Mouse (Mus musculus) yolk sac, embryonic 10.5 days (tissue): ENCODE measurements around the gene Nrxn2.

Source experiments
- DNase-seq: peaks from one replicate; pipeline ENCODE4 v3.0.0-alpha.2; 2017; ENCODE audit warnings: low spot score

Gene Nrxn2

DNA sequence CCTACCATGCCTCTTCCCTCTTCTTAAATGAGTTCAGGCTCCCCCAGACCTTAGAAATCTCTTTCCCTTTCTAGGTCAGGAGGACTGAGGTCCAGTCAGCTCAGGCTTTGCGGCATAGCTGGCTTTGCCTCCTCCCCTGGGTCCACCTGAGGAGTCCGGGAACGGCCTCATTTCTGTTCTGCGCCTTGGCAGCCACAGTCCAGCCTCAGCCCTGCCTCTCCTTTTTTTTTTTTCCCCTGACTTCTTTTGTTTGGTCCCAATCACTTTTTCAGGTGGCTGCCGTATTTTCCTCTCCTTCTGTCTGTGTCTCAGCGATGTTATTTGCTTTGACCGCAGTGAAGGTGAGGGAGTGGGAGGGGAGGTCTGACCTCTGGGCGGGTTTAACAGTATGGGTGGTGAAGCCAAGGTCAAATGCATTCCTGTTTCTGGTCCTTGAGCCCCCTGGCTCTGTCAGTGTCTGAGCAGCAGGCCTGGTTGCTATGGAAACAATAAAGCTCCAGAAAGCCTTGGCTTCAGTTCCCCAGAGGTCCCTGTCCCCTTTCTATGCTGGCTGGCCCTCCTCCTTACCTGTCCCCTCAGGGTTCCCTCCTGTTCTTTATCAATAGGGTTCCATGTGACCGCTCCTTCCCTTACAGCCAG lies 34.3 kb downstream of the Nrxn2 start:
- no peak for DNase-seq

DNA sequence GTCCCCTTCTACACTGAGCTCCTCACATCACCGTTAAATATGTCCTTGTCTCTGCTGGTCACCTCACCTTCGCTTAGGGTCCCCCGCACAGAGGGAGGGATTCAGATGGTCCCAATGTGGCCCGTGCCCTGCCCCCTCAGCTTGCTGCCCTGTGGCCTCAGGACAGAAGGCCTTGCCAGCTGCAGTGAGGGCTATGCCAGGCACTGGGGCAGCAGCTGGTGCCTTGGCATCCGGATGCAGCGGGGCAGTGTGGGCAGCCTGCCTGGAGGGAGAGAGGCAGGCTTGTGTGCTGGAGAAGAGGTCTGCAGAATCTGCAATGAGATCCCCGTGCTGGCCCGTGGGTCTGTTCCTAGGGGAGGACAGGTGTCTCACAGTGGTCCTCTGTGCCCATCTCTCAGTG lies 34.8 kb downstream of the Nrxn2 start:
- no peak for DNase-seq

DNA sequence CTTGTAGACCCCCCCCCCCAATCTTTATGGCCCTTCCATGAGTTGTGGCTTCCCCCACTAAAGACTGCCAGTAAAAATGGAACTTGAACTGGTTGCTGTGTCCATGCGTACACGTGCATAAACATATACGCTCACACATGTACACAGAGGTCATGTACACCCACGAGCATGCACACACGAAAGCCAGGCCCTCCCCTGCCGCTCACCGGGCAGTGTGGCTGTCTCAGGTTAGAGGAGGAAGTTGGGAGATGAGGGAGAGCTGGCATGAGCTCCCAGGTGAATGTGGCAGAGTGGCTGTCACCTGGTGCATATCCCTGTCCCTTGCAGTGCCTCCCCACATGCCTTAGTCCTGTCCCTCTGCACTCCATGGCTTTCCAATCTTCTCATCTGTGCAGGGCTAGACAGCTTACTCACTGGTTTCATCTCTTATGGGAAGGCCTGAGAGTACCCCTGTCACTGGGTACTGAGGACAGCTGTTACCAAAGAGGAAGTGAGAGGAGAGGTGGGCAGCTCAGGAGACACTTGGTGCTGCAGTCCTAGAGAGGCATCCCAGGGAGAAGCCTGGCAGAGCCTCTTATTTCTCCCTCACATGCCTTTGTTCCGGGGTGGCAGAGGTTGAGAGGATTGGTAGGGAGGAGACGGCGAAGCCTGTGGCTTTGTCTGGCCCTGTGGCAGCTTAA lies 35.6 kb downstream of the Nrxn2 start:
- DNase-seq = no peak

DNA sequence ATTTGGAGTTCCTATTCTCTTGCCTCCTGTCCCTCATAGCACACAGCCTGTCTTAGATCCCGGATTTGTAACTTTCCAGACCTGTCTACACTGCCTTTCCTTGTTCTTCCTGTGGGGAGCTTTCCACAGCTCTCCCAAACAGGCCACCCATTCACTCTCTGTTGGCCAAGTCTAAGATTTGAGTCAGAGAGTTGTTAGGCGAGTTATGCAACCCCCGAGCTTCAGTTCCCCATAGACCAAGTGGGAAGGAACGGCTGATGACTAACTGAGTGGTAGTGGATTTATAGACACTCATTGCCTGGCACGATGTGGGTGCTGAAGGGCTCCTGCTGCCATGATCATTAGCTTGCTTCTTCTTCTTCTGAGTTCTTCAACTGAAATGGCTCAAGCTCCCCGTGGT lies 41.0 kb downstream of the Nrxn2 start:
- no peak for DNase-seq

DNA sequence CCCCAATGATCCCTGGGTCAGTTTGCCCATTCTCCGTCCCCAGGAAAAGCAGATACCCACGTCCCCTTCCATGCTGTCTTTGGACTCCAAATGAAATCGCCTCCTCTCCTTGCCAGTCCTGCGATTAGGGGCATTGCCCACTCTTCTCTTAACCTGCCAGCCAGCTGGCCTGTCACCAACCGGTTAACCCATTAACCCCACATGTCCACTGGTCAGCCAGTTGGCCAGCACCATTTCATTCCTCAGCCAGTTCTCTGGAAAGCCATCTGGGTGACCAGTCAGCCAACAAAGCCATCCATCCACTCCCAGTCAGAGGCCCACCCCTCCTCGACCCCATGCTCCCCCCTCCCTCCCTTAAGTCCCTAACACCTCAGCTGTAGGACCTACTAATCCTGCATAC lies 44.3 kb downstream of the Nrxn2 start:
- DNase-seq = no peak

DNA sequence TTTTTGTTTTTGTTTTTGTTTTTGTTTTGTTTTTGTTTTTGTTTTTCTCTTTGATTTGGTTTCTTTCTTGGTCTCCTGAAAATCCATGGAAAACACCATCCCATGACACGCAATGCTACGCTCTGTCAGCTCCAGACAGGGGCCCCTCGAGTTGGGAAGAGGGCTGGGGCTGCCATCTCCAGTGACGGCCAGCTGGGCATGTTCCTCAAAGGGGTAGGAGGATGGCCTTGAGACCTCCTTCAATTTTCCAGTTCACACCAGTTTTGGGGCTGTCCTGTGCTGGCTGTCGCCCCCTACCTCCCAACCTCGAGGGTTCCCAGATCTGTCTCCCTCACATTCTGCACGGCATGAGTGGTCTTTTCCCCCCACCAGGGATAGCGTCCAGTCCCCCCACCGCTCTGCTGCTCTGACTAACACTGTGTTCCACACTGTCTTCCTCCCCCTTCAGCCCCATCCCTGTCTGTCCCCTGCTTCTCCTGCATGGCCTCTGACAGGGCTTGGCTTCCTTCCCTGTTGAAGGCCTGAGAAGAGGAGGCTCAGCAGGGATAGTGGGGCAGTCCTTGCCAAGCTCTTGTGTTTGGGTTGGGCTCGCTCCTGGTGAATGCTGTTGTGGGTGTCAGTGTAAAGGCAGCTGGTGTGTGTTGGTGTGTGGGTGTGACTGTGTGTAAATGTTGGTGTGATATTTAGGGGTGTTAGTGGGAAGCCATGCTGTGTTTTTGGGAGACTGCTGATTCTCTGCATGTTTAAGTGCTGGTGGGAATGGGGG lies 46.0 kb downstream of the Nrxn2 start:
- no peak for DNase-seq

DNA sequence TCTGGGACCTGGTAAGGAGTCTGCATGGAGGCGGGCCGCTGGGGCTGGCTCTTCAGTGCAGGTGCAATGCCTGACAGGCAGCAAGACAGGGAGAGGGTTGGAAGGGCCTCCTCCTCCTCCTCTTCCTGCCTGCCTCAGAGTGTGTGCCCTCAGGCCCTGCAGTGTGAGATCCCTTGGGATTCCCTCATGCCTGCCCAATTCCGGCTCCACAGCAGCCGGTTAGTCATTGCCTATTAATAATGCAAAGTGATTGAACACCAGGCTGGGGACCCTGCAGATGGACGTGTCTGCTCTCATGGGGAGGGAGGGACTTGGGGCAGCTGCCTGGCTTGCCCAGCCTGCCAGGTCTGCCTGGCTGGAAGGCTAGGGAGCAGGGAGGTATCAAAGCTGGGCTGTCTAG lies 46.6 kb downstream of the Nrxn2 start:
- DNase-seq = no peak

DNA sequence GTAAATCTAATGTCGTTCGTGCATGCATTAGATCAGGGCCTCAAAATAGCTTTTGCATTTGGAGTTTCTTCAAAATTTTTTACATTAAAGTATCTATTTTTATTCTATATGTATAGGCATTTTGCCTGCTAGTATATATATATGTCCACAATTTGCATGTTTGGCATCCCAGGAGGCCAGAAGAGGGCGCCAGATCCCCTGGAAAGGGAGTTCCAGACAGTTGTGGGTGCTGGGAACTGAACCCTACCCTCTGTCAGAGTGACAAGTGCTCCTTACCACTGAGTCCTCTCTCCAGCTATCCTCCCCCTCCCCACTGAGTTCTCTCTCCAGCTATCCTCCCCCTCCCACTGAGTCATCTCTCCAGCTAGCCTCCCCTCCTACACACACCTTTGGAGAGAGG lies 48.4 kb downstream of the Nrxn2 start:
- DNase-seq = no peak

DNA sequence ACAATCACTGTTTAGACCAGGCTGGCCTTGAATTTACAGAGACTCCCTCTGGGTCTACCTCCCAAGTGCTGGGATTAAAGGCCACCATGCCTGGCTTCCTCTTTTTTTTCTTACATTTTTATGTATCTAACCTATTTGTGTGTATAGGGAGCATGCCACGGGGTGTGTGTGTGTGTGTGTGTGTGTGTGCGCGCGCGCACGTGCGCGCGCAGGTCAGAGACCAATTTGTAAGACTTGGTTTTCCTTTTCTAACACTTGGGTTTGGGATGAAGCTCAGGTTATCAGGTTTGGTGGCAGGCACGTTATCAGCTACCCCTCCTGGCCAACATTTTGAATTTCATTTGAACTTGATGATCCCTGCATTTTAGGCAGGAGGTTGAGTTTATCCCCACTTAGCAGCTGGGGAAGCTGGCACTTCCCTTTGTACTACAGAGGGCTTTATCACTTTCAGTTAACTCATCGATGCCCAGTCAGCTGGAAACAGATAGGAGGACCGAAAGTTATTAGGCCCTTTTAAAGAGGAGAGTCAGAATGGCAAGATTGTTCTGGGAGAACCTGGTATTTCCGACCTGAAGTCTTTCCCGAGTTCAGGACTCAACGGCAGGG lies 48.9 kb downstream of the Nrxn2 start:
- no peak for DNase-seq

DNA sequence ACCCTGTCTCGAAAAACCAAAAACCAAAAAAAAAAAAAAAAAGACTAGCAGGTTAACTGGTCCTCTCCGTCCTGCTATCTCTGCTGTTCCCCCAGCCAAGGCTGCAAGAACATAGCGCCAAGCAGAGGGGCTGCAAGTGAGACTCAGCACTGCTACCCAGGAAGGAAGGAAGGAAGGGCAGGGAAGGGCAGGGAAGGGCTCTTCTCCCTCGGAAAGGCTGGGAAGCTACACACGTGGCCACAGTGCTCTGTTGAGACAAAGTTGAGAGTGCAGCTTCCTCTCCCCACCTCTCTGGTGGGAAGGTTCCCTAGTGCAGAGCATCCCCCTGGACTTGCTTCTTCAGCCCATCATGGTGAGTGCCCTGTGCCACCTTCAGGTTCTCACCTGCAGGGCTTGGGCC lies 53.1 kb downstream of the Nrxn2 start:
- DNase-seq = peak; percentile 16

DNA sequence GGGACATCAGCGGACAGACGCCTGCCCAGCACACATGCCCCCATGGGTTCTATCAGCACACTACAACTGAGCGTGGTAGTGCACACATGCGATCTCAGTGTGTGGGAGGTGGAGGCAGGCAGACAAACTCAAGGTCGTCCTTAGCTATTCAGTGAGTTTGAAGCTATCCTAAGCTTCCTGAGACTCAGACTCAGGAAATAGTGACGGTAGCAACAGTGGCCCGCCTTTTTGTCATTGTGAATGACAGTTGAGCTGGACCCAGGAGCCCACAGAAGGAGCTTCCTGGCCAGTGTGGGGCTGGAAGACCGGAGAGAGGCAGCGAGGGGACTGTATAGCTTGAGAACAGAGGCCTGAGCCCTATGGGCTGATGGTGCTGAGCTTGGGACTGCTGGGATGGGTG lies 54.3 kb downstream of the Nrxn2 start:
- DNase-seq = no peak

DNA sequence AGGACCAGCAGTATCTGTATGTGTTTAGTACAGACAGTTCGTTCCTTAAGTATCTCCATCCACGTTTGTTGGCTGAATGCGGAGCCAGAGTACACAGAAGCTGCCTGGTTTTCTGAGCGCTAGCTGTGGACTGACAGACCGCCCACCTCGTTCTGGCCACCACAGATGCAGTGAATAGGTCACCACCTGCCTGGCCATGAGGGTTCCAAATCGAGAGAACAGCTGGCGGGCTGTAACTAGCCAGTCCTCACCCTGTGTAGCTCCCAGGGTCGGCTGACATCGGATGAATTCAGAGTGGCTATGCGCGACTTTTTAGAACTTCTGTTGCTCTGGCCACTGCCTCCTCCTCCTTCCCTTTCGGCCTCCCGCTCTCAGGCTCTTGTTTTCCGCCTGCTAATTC lies 56.2 kb downstream of the Nrxn2 start:
- DNase-seq = no peak

DNA sequence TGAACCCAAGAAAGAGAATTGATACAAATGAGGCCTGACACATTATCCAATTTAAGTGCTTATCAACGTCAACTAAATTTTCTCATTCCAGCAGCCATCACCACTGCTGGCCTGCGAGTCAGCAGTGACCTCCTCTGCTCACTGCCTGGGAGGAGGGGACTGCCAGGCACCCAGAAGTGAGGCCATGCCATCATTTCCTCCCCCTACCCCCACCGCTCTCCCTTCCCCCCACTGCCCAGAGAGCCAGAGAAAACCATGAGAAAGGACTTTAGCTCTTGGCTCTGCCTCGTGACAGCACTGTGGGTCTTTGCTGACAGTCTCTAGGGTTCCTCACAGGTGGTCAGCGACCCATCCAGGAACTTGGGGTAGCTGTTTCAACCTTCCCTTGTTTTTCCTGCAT lies 56.6 kb downstream of the Nrxn2 start:
- peak; percentile 26 for DNase-seq

DNA sequence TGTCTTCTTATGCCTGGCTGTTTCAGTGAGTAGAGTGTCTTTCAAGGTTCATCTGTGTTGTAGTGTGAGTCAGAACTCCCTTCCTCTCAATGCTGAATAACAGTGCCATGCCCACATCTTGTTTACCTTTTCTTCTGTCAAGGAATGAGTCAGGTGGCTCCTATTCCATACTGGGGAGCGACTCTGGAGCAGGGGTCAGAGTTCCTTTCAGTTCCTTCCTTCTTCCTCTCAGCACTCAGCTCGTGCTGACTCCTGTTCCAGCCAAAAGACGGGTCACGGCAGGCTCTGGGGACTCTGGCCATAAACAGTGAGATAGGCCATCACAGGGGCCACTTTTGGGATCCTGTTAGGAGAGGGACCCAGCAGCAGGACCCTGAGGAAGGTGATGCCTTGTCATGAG lies 58.5 kb downstream of the Nrxn2 start:
- DNase-seq = peak; percentile 77

DNA sequence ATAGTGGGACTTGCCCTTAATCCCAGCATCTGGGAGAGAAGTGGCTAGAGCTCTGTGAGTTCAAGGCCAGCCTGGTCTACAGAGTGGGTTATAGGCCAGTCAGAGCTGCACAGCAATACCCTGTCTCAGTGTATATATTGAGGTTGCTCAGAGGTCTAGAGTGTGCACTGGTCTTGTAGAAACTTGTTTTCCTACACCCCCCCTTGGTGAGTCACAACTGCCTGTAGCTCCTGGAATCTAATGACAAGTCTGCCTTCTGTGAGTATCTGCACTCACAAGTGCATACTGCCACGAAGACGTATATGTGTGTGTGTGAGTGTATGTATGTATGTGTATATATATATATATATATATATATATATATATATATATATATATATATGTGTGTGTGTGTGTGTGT lies 60.0 kb downstream of the Nrxn2 start:
- no peak for DNase-seq

DNA sequence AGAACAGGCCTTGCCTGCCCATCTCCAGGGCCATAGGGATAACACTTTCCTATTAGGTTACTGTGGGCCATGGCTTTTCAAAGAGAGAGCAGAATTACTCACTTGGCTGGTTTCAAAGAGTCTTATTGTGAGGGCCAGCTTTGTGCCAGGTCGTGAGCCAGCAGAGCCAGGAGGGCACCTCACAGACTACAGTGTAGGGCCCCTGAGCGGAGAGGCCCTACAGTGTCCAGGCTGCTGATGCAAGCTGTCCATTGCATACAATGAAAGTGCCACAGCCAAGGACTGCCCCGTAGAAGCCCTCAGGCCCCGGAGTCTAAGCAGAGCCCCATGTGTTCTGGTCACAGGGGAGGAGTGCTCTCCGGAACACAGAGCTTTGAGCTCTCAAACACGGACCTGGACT lies 64.4 kb downstream of the Nrxn2 start:
- DNase-seq = no peak

DNA sequence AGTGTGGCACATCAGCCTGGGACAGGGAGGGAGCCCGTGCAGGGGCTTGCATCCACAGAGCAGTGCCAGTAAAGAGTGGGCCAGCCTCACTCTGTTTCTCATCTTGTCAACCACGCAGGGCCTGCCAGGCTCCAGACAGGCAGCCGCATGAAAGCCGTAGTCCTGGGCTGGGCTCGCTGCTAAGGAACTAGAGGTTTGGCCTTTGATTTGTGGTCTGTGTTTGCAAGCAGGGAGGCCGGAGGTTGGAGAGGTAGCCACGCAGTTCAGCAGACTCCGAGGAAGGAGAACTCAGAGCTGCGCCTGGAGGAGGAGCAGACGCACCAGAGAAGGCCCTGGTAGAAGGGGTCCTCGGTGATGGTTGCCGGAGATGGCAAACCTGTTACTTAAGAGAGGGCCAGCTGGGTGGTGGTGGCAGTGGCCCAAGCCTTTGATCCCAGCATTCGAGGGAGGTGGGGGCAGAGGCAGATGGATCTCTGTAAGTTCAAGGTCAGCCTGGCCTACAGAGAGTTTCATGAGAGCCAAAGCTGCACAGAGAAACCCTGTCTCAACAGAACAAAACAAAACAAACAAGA lies 66.6 kb downstream of the Nrxn2 start:
- DNase-seq = no peak

DNA sequence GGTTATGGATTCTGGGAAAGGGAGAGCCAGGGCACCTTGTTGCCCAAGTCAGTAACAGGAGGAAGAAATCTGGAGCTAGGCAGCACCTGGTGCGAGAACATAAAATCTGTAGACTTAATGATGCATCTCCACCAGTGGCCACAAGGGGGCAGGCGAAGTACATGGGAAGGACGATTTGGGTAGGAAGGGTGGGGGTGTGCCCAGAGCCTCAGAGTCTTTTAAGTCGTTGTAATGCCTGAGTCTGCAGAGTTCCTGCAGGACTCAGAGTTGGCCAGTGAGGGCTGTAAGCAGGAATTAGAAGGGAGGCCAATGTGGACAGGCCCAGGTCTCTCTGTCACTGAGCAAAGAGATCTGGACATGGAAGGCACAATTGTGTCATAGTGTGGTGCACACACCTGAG lies 70.5 kb downstream of the Nrxn2 start:
- peak; percentile 65 for DNase-seq

DNA sequence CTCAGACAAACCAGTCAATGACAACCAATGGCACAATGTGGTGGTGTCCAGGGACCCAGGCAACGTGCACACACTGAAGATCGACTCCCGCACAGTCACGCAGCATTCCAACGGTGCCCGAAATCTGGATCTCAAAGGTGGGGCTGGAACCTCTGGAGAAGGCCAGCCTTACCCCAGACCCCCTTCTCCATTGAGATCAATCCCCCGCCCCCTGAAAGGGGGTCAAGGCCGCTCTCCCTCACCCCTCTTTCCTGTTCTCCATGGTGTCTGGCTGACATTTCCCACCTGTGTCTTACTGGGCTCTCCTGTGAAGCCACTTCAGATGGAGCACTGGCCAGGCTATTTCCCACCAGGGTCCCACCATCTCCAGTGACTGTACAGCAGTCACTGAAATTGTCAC lies 73.0 kb downstream of the Nrxn2 start:
- DNase-seq = no peak

DNA sequence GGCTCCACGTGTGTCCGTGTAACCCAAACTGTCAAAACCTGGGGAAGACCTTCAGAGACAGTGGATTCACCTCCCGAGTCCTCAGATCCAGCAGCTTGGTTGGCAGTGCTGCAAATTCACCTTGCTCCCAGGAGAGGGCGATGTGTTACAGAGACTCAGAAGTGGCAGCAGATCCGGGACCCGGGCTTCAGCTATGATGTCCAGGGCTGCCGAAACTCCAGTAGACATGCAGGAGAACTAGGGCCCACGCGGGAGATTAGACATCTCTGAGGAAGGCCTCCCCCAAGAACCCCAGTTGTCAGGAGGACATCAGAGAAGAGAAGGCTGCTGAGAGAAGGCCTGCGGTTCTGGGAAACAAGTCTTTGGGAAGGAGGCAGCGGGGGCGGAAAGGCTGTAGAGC lies 73.6 kb downstream of the Nrxn2 start:
- no peak for DNase-seq

DNA sequence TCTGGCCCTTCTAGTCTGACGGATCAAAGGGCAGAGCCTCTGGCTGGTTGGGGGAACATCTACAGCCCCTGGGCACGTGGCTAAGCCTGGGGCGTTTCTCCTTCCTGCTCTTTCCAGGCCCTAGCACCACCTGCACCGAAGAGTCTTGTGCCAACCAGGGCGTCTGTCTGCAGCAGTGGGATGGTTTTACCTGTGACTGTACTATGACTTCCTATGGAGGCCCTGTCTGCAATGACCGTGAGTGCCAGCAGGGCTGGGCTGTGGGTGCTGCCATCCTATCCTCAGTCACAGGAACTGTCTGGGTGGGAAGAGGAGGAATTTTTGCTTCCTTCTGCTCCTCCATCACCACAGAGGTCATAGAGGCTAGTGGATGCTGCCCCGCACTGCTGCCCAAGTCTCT lies 74.7 kb downstream of the Nrxn2 start:
- DNase-seq = no peak

DNA sequence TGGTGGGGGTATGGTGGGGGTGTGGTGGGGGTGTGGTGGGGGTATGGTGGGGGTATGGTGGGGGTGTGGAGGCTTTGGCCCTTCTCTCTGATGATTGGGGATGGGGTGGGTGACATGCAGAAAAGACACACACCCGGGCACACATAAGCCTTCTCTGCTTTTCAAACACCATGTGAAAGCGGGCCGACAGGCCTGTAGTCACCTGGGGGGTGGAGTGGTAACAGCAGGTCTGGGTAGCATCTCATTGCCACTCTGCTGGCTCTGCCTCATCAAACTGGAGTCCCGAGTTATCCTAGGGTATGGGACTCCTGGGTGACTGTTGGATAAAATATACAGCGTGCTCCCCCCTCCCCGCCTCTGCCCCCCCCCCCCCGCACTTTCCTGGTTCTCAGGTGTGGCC lies 75.5 kb downstream of the Nrxn2 start:
- DNase-seq = no peak
